Mouse (Mus musculus) left cerebral cortex, postnatal 14 days (tissue): ENCODE results near the gene Mlxipl. TPM values are rescaled to one million over a fixed set of nuclear protein-coding genes. Genes with fewer than 3 reads are reported as not detected.

Experiments used
- total RNA-seq, 2 experiments: library from RNA; stranded (reverse); gene quantifications; 2 replicates each; pipeline ENCODE4 v1.2.3; 2021

Mlxipl gene
- total RNA-seq, 2 experiments from 2014 or later = 4.0 to 4.5 TPM

Other genes with a start within 250 kb of the Mlxipl start
- not detected for gene Tmem270, start 183.2 kb upstream of the Mlxipl start, total RNA-seq
- not detected for gene Cldn13, start 174.4 kb upstream of the Mlxipl start, total RNA-seq
- gene Mettl27, start 157.5 kb upstream of the Mlxipl start, total RNA-seq = 1 to 10 TPM; 7.3 TPM
- not detected for gene Cldn4, start 143.0 kb upstream of the Mlxipl start, total RNA-seq
- 1 to 10 TPM in 1 of 2 experiments, under 1 TPM in 1; 0.37 to 1.7 TPM for gene Cldn3, start 103.7 kb upstream of the Mlxipl start, total RNA-seq
- gene Abhd11, start 80.7 kb upstream of the Mlxipl start, total RNA-seq = 10 to 100 TPM; 41.2 to 42.0 TPM
- 100 to 1,000 TPM; 413 to 473 TPM for gene Stx1a, start 66.4 kb upstream of the Mlxipl start, total RNA-seq
- gene Dnajc30, start 25.7 kb upstream of the Mlxipl start, total RNA-seq = 10 to 100 TPM; 41.6 to 42.9 TPM
- gene Bud23, start 24.9 kb upstream of the Mlxipl start, total RNA-seq = 10 to 100 TPM; 34.0 to 55.7 TPM
- gene Vps37d, start 11.6 kb upstream of the Mlxipl start, total RNA-seq = 10 to 100 TPM; 23.6 to 30.9 TPM
- 10 to 100 TPM; 28.1 to 28.2 TPM for gene Tbl2, start 59.8 kb downstream of the Mlxipl start, total RNA-seq
- 10 to 100 TPM; 41.5 to 44.9 TPM for gene Bcl7b, start 78.4 kb downstream of the Mlxipl start, total RNA-seq
- 10 to 100 TPM; 51.9 to 55.1 TPM for gene Baz1b, start 97.4 kb downstream of the Mlxipl start, total RNA-seq
- 1 to 10 TPM; 6.2 to 6.8 TPM for gene Fzd9, start 161.3 kb downstream of the Mlxipl start, total RNA-seq